Mouse (Mus musculus): ENCODE data around the gene Tmem26.

GRCm38 (mm10) chr10:68714302-68714701 is 9.1 kb upstream of the Tmem26 start:
- TF ChIP-seq POLR2A (IDR thresholded peaks at IDR 0.05; ENCODE audit: low read depth, low read length): no peak
- TF ChIP-seq ZMIZ1 (IDR thresholded peaks at IDR 0.05; ENCODE audit: low read depth, low read length): no peak
- TF ChIP-seq RCOR1 (conservative IDR thresholded peaks at IDR 0.05; ENCODE audit: low read depth, low read length): no peak
- no peak for TF ChIP-seq MXI1 (IDR thresholded peaks at IDR 0.05; ENCODE audit: low read depth, low read length)
- no peak for TF ChIP-seq USF2 (conservative IDR thresholded peaks at IDR 0.05; ENCODE audit: low read depth, low read length)
- no peak for TF ChIP-seq CTCF (conservative IDR thresholded peaks at IDR 0.05 in 1 of 2, IDR thresholded peaks at IDR 0.05 in 1 of 2; ENCODE audit: low read depth in 2 of 2, low read length in 2 of 2)
- no peak for TF ChIP-seq JUND (conservative IDR thresholded peaks at IDR 0.05; ENCODE audit: low read depth, low read length)
- TF ChIP-seq SIN3A (IDR thresholded peaks at IDR 0.05; ENCODE audit: low read length): no peak
- no peak for TF ChIP-seq E2F4 (IDR thresholded peaks at IDR 0.05; ENCODE audit: insufficient replicate concordance, low read depth, low read length)
- TF ChIP-seq EP300 (IDR thresholded peaks at IDR 0.05; ENCODE audit: low read length): no peak
- TF ChIP-seq CHD1 (IDR thresholded peaks at IDR 0.05; ENCODE audit: low read depth, low read length): no peak
- TF ChIP-seq RAD21 (IDR thresholded peaks at IDR 0.05; ENCODE audit: low read depth, low read length): no peak
- no peak for TF ChIP-seq MAX (IDR thresholded peaks at IDR 0.05; ENCODE audit: low read length)

All from CH12.LX (cell line).